Mouse (Mus musculus) mouse embryonic stem cell (cell line): Measurements from ENCODE around the gene Gid4.

Source experiments
- in situ Hi-C, 2 experiments: fragments of 300-500 bp; cut with MboI; formaldehyde crosslinking; loops; 1 replicate in 1 of 2; 3 replicates in 1 of 2; pipeline ENCODE4 v1.14.3; 2019 to 2020; ENCODE audit warnings: low sequenced_read_pairs in 2 of 2, low pct_unique_long_range_greater_than_20kb in 1 of 2, mixed read lengths in 1 of 2; ENCODE audit not compliant: unreplicated experiment in 1 of 2

The Gid4 gene

GRCm38 (mm10) chr11:60416963-60417716 is at the start of gene Gid4:
TSS of gene Gid4 (plus strand) at chr11:60417145.
- in situ Hi-C loops, result no loop called here

GRCm38 (mm10) chr11:60367256-60367655 is 49.7 kb upstream of the Gid4 start:
- in situ Hi-C loops, result no loop called here

- in situ Hi-C loops, result no loop called here
Measured at GRCm38 (mm10) chr11:60368909-60369308, 48.0 kb upstream of the Gid4 start.

- in situ Hi-C loops, result no loop called here
Measured at GRCm38 (mm10) chr11:60369448-60369847, 47.5 kb upstream of the Gid4 start.

GRCm38 (mm10) chr11:60370431-60370830 is 46.5 kb upstream of the Gid4 start:
- in situ Hi-C loops, result no loop called here

- in situ Hi-C loops, result no loop called here
Measured at GRCm38 (mm10) chr11:60374481-60374880, 42.5 kb upstream of the Gid4 start.

- in situ Hi-C loops, result no loop called here
Measured at GRCm38 (mm10) chr11:60383518-60383917, 33.4 kb upstream of the Gid4 start.

GRCm38 (mm10) chr11:60384762-60385421 is 32.1 kb upstream of the Gid4 start:
- in situ Hi-C loops, result no loop called here

GRCm38 (mm10) chr11:60385946-60386345 is 31.0 kb upstream of the Gid4 start:
- in situ Hi-C loops, result no loop called here

GRCm38 (mm10) chr11:60387944-60388343 is 29.0 kb upstream of the Gid4 start:
- in situ Hi-C loops, result no loop called here

GRCm38 (mm10) chr11:60391346-60391745 is 25.6 kb upstream of the Gid4 start:
- in situ Hi-C loops, result no loop called here

GRCm38 (mm10) chr11:60396546-60396945 is 20.4 kb upstream of the Gid4 start:
- in situ Hi-C loops, result no loop called here

GRCm38 (mm10) chr11:60397172-60397571 is 19.8 kb upstream of the Gid4 start:
- in situ Hi-C loops, result no loop called here

- in situ Hi-C loops, result no loop called here
Measured at GRCm38 (mm10) chr11:60406606-60407005, 10.3 kb upstream of the Gid4 start.

GRCm38 (mm10) chr11:60412173-60412572 is 4.8 kb upstream of the Gid4 start:
- in situ Hi-C loops, result no loop called here

GRCm38 (mm10) chr11:60412921-60413320 is 4.0 kb upstream of the Gid4 start:
- in situ Hi-C loops, result no loop called here

- in situ Hi-C loops, result no loop called here
Measured at GRCm38 (mm10) chr11:60416590-60416962, 369 bp upstream of the Gid4 start.

GRCm38 (mm10) chr11:60417717-60418472 is 950 bp downstream of the Gid4 start, which contains the start of gene Atpaf2:
TSS of gene Atpaf2 (minus strand) at chr11:60418457.
- in situ Hi-C loops, result no loop called here

GRCm38 (mm10) chr11:60418473-60418803 is 1.5 kb downstream of the Gid4 start:
- in situ Hi-C loops, result no loop called here
